Mouse (Mus musculus) midbrain, embryonic 14.5 days (tissue): Measurements from ENCODE around the gene Nmnat2. TPM values are rescaled to one million over a fixed set of nuclear protein-coding genes. Genes with fewer than 3 reads are reported as not detected.

ENCODE experiments used
- ATAC-seq: fragments of 200-750 bp; cut with Nextera tagmentation; 2 replicates; pipeline ENCODE4 v1.8.0; 2017; ENCODE audit warnings: moderate number of reproducible peaks, moderate library complexity; ENCODE audit not compliant: low FRiP score, low TSS enrichment
- DNase-seq: peaks from one replicate; pipeline ENCODE4 v3.0.0-alpha.2; 2015
- H3K27ac ChIP-seq: fragments of 300-500 bp; sonication (generic); replicated peaks from 2 replicates; pipeline ENCODE4 v1.5.1; 2014; ENCODE audit warnings: mild to moderate bottlenecking, low read depth, low read length, moderate library complexity
- H3K27me3 ChIP-seq: fragments of 300-500 bp; sonication (generic); 2 replicates; pipeline ENCODE4 v1.6.1; 2014; ENCODE audit warnings: low read length, control low read depth, mixed read lengths; ENCODE audit not compliant: control insufficient read depth, insufficient read depth
- H3K36me3 ChIP-seq: fragments of 300-500 bp; sonication (generic); 2 replicates; pipeline ENCODE4 v1.6.1; 2014; ENCODE audit warnings: low read length, control low read depth; ENCODE audit not compliant: control insufficient read depth, insufficient read depth
- H3K4me1 ChIP-seq: fragments of 300-500 bp; sonication (generic); 2 replicates; pipeline ENCODE4 v1.6.1; 2014; ENCODE audit warnings: mild to moderate bottlenecking, antibody characterized with exemption, low read length, control low read depth; ENCODE audit not compliant: control insufficient read depth, insufficient read depth
- H3K4me2 ChIP-seq: fragments of 300-500 bp; sonication (generic); 2 replicates; pipeline ENCODE4 v1.6.1; 2014; ENCODE audit warnings: mild to moderate bottlenecking, low read length, moderate library complexity
- H3K4me3 ChIP-seq: fragments of 300-500 bp; sonication (generic); replicated peaks from 2 replicates; pipeline ENCODE4 v1.5.1; 2014; ENCODE audit warnings: low read depth, low read length
- H3K9ac ChIP-seq: fragments of 300-500 bp; sonication (generic); replicated peaks from 2 replicates; pipeline ENCODE4 v1.6.1; 2014; ENCODE audit warnings: mild to moderate bottlenecking, low read length, moderate library complexity
- H3K9me3 ChIP-seq: fragments of 300-500 bp; sonication (generic); 2 replicates; pipeline ENCODE4 v1.6.1; 2016; ENCODE audit warnings: low read length, control low read depth, mixed read lengths; ENCODE audit not compliant: control insufficient read depth
- WGBS: fragments of 180-500 bp; shearing (Covaris S2); extraction: QIAGEN DNeasy Blood & Tissue Kit; methylation state at CpG from one replicate; pipeline ENCODE4 v1.1.7; 2014; 5-methylcytosine and 5-hydroxymethylcytosine counted together
- polyA plus RNA-seq: library from polyadenylated mRNA; unstranded; fragments of >200 nt; fragmentation: Nextera tagmentation; extraction: Ambion mirVana; gene quantifications from 2 replicates; pipeline ENCODE4 v1.2.1, GENCODE M21; 2014

Nmnat2 gene
- 83.2 and 93.7 TPM in 2 replicates for polyA plus RNA-seq

GRCm38 (mm10) chr1:152954821-152955523, at the start of gene Nmnat2:
Gene Nmnat2, plus strand, starts transcription at chr1:152954993.
- ATAC-seq (peak; percentile 86), DNase-seq (peak; percentile 92)
- no peaks in the 10 kb centered on the region for H3K27me3 ChIP-seq
- under 1% methylated on average over 42 of the region's 42 CpGs for WGBS
- H3K9ac ChIP-seq: peak within 1 kb of the TSS; percentile 81
- H3K4me1 ChIP-seq: peaks cover 17% of the 10 kb centered on the region
- H3K4me3 ChIP-seq: peak within 1 kb of the TSS; percentile 78
- no peaks in the 10 kb centered on the region for H3K9me3 ChIP-seq
- H3K27ac ChIP-seq: peak within 1 kb of the TSS; percentile 96
- H3K4me2 ChIP-seq: peak within 1 kb of the TSS; percentile 82
- H3K36me3 ChIP-seq: no peaks in the 10 kb centered on the region

- WGBS: 84% methylated on average over 6 of the region's 6 CpGs
- Histone ChIP-seq H3K27me3 (no peaks in the 10 kb centered on the region), H3K9me3 (no peaks in the 10 kb centered on the region), H3K27ac (no peak overlapping the region), H3K9ac (no peak overlapping the region), H3K4me1 (no peaks in the 10 kb centered on the region), H3K4me2 (no peak overlapping the region), H3K36me3 (no peaks in the 10 kb centered on the region), H3K4me3 (no peak overlapping the region)
- ATAC-seq: no peak
- DNase-seq: peak; percentile 5
These were observed 41.0 kb upstream of the Nmnat2 start for GRCm38 (mm10) chr1:152913483-152914460.

GRCm38 (mm10) chr1:152915766-152916165, 39.0 kb upstream of the Nmnat2 start:
- 17% methylated on average over 5 of the region's 5 CpGs for WGBS
- no peaks in the 10 kb centered on the region for H3K9me3 ChIP-seq
- H3K4me1 ChIP-seq: no peaks in the 10 kb centered on the region
- no peak overlapping the region for H3K4me2 ChIP-seq
- H3K9ac ChIP-seq: no peak overlapping the region
- ATAC-seq: no peak
- DNase-seq: no peak
- no peaks in the 10 kb centered on the region for H3K36me3 ChIP-seq
- H3K4me3 ChIP-seq: no peak overlapping the region
- no peak overlapping the region for H3K27ac ChIP-seq
- H3K27me3 ChIP-seq: no peaks in the 10 kb centered on the region

- DNase-seq (no peak), ATAC-seq (no peak)
- Histone ChIP-seq H3K9ac (no peak overlapping the region), H3K9me3 (no peaks in the 10 kb centered on the region), H3K27ac (no peak overlapping the region), H3K27me3 (no peaks in the 10 kb centered on the region), H3K4me2 (no peak overlapping the region), H3K4me1 (no peaks in the 10 kb centered on the region), H3K4me3 (no peak overlapping the region), H3K36me3 (no peaks in the 10 kb centered on the region)
- 89% methylated on average over 5 of the region's 5 CpGs for WGBS
These were observed 37.9 kb upstream of the Nmnat2 start for GRCm38 (mm10) chr1:152916936-152917335.

GRCm38 (mm10) chr1:152917626-152918025, 37.2 kb upstream of the Nmnat2 start:
- DNase-seq: no peak
- H3K4me1 ChIP-seq: no peaks in the 10 kb centered on the region
- no peak overlapping the region for H3K4me3 ChIP-seq
- H3K4me2 ChIP-seq: no peak overlapping the region
- no peak overlapping the region for H3K27ac ChIP-seq
- no peaks in the 10 kb centered on the region for H3K27me3 ChIP-seq
- H3K9ac ChIP-seq: no peak overlapping the region
- WGBS: 82% methylated on average over 4 of the region's 4 CpGs
- ATAC-seq: no peak
- no peaks in the 10 kb centered on the region for H3K9me3 ChIP-seq
- H3K36me3 ChIP-seq: no peaks in the 10 kb centered on the region

GRCm38 (mm10) chr1:152921786-152922185, 33.0 kb upstream of the Nmnat2 start:
- Histone ChIP-seq H3K4me1 (no peaks in the 10 kb centered on the region), H3K9ac (no peak overlapping the region), H3K36me3 (no peaks in the 10 kb centered on the region), H3K4me2 (no peak overlapping the region), H3K4me3 (no peak overlapping the region), H3K27me3 (no peaks in the 10 kb centered on the region), H3K9me3 (no peaks in the 10 kb centered on the region), H3K27ac (no peak overlapping the region)
- WGBS: 94% methylated on average over 3 of the region's 3 CpGs
- ATAC-seq (no peak), DNase-seq (no peak)

- no peaks in the 10 kb centered on the region for H3K27me3 ChIP-seq
- no peak overlapping the region for H3K27ac ChIP-seq
- no peaks in the 10 kb centered on the region for H3K4me1 ChIP-seq
- WGBS: 62% methylated on average over 11 of the region's 11 CpGs
- H3K4me2 ChIP-seq: no peak overlapping the region
- no peak overlapping the region for H3K4me3 ChIP-seq
- H3K9me3 ChIP-seq: no peaks in the 10 kb centered on the region
- H3K36me3 ChIP-seq: no peaks in the 10 kb centered on the region
- H3K9ac ChIP-seq: no peak overlapping the region
- no peak for DNase-seq
- no peak for ATAC-seq
These were observed 20.8 kb upstream of the Nmnat2 start for GRCm38 (mm10) chr1:152933962-152934361.

- WGBS: 38% methylated on average over 6 of the region's 6 CpGs
These were observed 19.3 kb upstream of the Nmnat2 start for GRCm38 (mm10) chr1:152935476-152935875.

More at GRCm38 (mm10) chr1:152935476-152935875, 19.3 kb upstream of the Nmnat2 start:
- H3K36me3 ChIP-seq: no peaks in the 10 kb centered on the region
- no peak overlapping the region for H3K4me3 ChIP-seq
- DNase-seq: peak; percentile 6
- no peak for ATAC-seq
- no peak overlapping the region for H3K4me2 ChIP-seq
- H3K27me3 ChIP-seq: no peaks in the 10 kb centered on the region
- no peaks in the 10 kb centered on the region for H3K4me1 ChIP-seq
- no peak overlapping the region for H3K27ac ChIP-seq
- H3K9ac ChIP-seq: no peak overlapping the region
- no peaks in the 10 kb centered on the region for H3K9me3 ChIP-seq
